In the genomic region with DNA sequence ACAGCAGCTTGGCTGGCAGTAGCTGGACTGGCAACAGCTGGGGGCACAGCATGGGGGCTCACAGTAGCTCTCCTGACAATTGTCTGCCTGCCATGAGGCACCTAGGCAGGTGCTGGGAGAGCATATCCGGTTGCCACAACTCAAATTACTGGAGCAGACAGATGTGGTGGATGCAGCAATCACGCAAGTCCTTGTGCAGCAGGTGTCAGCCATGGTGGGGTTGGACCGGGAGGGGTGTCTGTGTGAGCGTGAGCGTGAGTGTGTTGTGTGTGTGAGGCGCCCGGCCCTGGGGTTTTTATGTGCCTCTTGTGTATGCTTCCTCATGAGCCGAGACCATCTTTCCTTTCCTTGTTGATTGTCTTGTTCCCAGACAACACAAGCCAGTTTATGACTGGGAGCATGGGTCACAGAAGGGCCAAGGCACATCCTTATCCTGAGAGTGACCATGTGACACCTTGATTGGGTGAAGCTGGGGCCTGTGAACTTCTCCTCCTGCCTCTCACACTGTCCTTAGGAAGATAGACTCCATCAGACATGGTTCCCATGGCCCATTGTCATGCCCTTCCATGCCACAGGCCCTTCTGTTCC, we compare ENCODE assay signal across 21 mouse cellular contexts. TPM values are rescaled to one million over a fixed set of nuclear protein-coding genes. Genes with fewer than 3 reads are reported as not detected.
DNase-seq lines count a peak whose midpoint lies in the region; ATAC-seq and TF ChIP-seq lines count a peak whose summit lies in the region.
"Had no signal": no experiment of that assay in that cellular context is flagged by ENCODE, and none has a peak within 500 bp of the region (broad histone marks: within the 10 kb centered on the region; RNA-seq: fewer than 3 reads in every experiment).

A gene (minus strand): TSS at position 213 of the 588 bp plus-strand sequence.

- peaks cover 13% of the 10 kb centered on the region for H3K4me1 ChIP-seq in heart, embryonic 15.5 days (replicated peaks)
- peaks cover 11% of the 10 kb centered on the region; the same call in 1 of the 2 replicates for H3K4me1 ChIP-seq in midbrain, embryonic 12.5 days
- H3K4me1 ChIP-seq in midbrain, embryonic 15.5 days, result no peaks in the 10 kb centered on the region
- H3K4me1 ChIP-seq in intestine, postnatal 0 days (replicated peaks; ENCODE audit: control insufficient read depth, insufficient read depth, low read length), result no peaks in the 10 kb centered on the region; the same call in 1 of the 2 replicates
- H3K4me1 ChIP-seq: embryonic facial prominence, embryonic 12.5 days had no signal

- no peak within 1 kb of the TSS for H3K9ac ChIP-seq in heart, embryonic 15.5 days
- no peak within 1 kb of the TSS; the same call in 1 of the 2 replicates for H3K9ac ChIP-seq in midbrain, embryonic 12.5 days (replicated peaks)
- no peak within 1 kb of the TSS for H3K9ac ChIP-seq in midbrain, embryonic 15.5 days
- no peak within 1 kb of the TSS for H3K9ac ChIP-seq in intestine, postnatal 0 days (ENCODE audit: low read depth, low read length)
- H3K9ac ChIP-seq: embryonic facial prominence, embryonic 12.5 days; kidney, embryonic 15.5 days; lung, embryonic 14.5 days had no signal

- no peak for TF ChIP-seq CTCF in intestine, postnatal 0 days (IDR thresholded peaks at IDR 0.05; ENCODE audit: low read depth)

- H3K9me3 ChIP-seq in heart, embryonic 15.5 days (replicated peaks), result no peaks in the 10 kb centered on the region
- H3K9me3 ChIP-seq in midbrain, embryonic 12.5 days, result no peaks in the 10 kb centered on the region
- H3K9me3 ChIP-seq in midbrain, embryonic 15.5 days, result no peaks in the 10 kb centered on the region
- H3K9me3 ChIP-seq in intestine, postnatal 0 days (ENCODE audit: control insufficient read depth), result no peaks in the 10 kb centered on the region
- H3K9me3 ChIP-seq: embryonic facial prominence, embryonic 12.5 days; G1E; kidney, embryonic 15.5 days had no signal

- peak within 1 kb of the TSS; percentile 37; the same call in 1 of the 2 replicates for H3K27ac ChIP-seq in heart, embryonic 15.5 days
- peak within 1 kb of the TSS; percentile 52 for H3K27ac ChIP-seq in midbrain, embryonic 12.5 days (replicated peaks)
- H3K27ac ChIP-seq in midbrain, embryonic 15.5 days, result no peak within 1 kb of the TSS
- H3K27ac ChIP-seq in intestine, postnatal 0 days (ENCODE audit: low read depth, low read length), result no peak within 1 kb of the TSS
- H3K27ac ChIP-seq: embryonic facial prominence, embryonic 12.5 days; kidney, embryonic 15.5 days had no signal

- H3K4me3 ChIP-seq in heart, embryonic 15.5 days, result no peak within 1 kb of the TSS
- H3K4me3 ChIP-seq in midbrain, embryonic 12.5 days, result no peak within 1 kb of the TSS
- no peak within 1 kb of the TSS for H3K4me3 ChIP-seq in midbrain, embryonic 15.5 days
- no peak within 1 kb of the TSS for H3K4me3 ChIP-seq in intestine, postnatal 0 days (ENCODE audit: low read depth, low read length)
- H3K4me3 ChIP-seq: embryonic facial prominence, embryonic 12.5 days; kidney, embryonic 15.5 days had no signal

- H3K4me2 ChIP-seq in heart, embryonic 15.5 days, result no peak within 1 kb of the TSS
- H3K4me2 ChIP-seq in midbrain, embryonic 12.5 days (replicated peaks), result no peak within 1 kb of the TSS
- no peak within 1 kb of the TSS for H3K4me2 ChIP-seq in midbrain, embryonic 15.5 days
- H3K4me2 ChIP-seq in intestine, postnatal 0 days (replicated peaks; ENCODE audit: low read depth), result no peak within 1 kb of the TSS
- H3K4me2 ChIP-seq: embryonic facial prominence, embryonic 12.5 days; kidney, embryonic 15.5 days; lung, embryonic 14.5 days had no signal

- no peaks in the 10 kb centered on the region for H3K36me3 ChIP-seq in heart, embryonic 15.5 days
- H3K36me3 ChIP-seq in midbrain, embryonic 12.5 days, result no peaks in the 10 kb centered on the region
- no peaks in the 10 kb centered on the region for H3K36me3 ChIP-seq in midbrain, embryonic 15.5 days (replicated peaks)
- no peaks in the 10 kb centered on the region for H3K36me3 ChIP-seq in intestine, postnatal 0 days (ENCODE audit: control insufficient read depth, insufficient read depth)
- H3K36me3 ChIP-seq: embryonic facial prominence, embryonic 12.5 days; G1E; kidney, embryonic 15.5 days had no signal

- no peak for DNase-seq in heart, adult 8-10 months (ENCODE audit: low spot score)
- peak; percentile 51 for DNase-seq in retina, postnatal 1 day
- DNase-seq in right cerebral cortex, adult 2 months (ENCODE audit: low spot score in 2 of 2), result no peak
- DNase-seq in thymus, postnatal 25 days, result no peak
- DNase-seq: adrenal gland, postnatal 25 days; gastrocnemius, postnatal 36 days; liver; right cerebral cortex, postnatal 4 days; thymus, adult 18-20 months had no signal

- ATAC-seq in heart, embryonic 15.5 days (replicated peaks; ENCODE audit: insufficient number of reproducible peaks, insufficient read depth, low FRiP score, low read depth), result no peak
- ATAC-seq in midbrain, embryonic 12.5 days (ENCODE audit: low FRiP score, low read depth), result peak; percentile 23; the same call in 1 of the 2 replicates
- ATAC-seq in midbrain, embryonic 15.5 days (replicated peaks), result no peak
- ATAC-seq in intestine, postnatal 0 days, result peak; percentile 65

- no peaks in the 10 kb centered on the region for H3K27me3 ChIP-seq in heart, embryonic 15.5 days
- no peaks in the 10 kb centered on the region for H3K27me3 ChIP-seq in midbrain, embryonic 12.5 days
- H3K27me3 ChIP-seq in midbrain, embryonic 15.5 days (replicated peaks), result no peaks in the 10 kb centered on the region
- H3K27me3 ChIP-seq in intestine, postnatal 0 days (replicated peaks; ENCODE audit: control insufficient read depth, insufficient read depth, low read length), result no peaks in the 10 kb centered on the region
- H3K27me3 ChIP-seq: embryonic facial prominence, embryonic 12.5 days; kidney, embryonic 15.5 days had no signal

- 57% methylated on average over 8 of the region's 8 CpGs for WGBS in heart, embryonic 15.5 days
- WGBS in midbrain, embryonic 12.5 days, result 68% methylated on average over 8 of the region's 8 CpGs
- 70% methylated on average over 8 of the region's 8 CpGs for WGBS in midbrain, embryonic 15.5 days
- WGBS in intestine, postnatal 0 days, result 43% methylated on average over 8 of the region's 8 CpGs

RNA-seq across cellular contexts. Expression of the gene that starts here (rescaled TPM):
- not detected in 2 replicates for polyA plus RNA-seq in heart, embryonic 15.5 days (2015; fragmentation: Nextera tagmentation; extraction: Ambion mirVana)
- not detected for total RNA-seq in heart, adult 8-10 months (2022)
- not detected in 2 replicates for polyA plus RNA-seq in midbrain, embryonic 12.5 days (2016; fragmentation: Nextera tagmentation; extraction: Ambion mirVana)
- polyA plus RNA-seq in midbrain, embryonic 15.5 days (2015; fragmentation: Nextera tagmentation; extraction: Ambion mirVana), result not detected in 2 replicates
- polyA plus RNA-seq in intestine, postnatal 0 days (2015; fragmentation: Nextera tagmentation; extraction: Ambion mirVana), result not detected in 2 replicates
- total RNA-seq: adrenal gland, postnatal 25 days; gastrocnemius, postnatal 36 days; heart, postnatal 4 days; layer of hippocampus, adult 18-20 months; left cerebral cortex, adult 18-20 months; megakaryocyte-erythroid progenitor cell, adult 5-6 weeks had no signal
- polyA plus RNA-seq: embryonic facial prominence, embryonic 12.5 days; G1E; kidney, embryonic 15.5 days; lung, embryonic 14.5 days had no signal

Comparison
In these comparisons a context has a peak if more than half of its experiments do, and no peak if none do; other contexts are left out.
1. Peak in ATAC-seq and H3K27ac ChIP-seq in midbrain, embryonic 12.5 days; RNA of the gene not detected or under 1 TPM.
2. Peak in ATAC-seq in intestine, postnatal 0 days; RNA of the gene not detected or under 1 TPM.